Mouse (Mus musculus) liver, embryonic 16.5 days (tissue): ENCODE results near the gene Cpn1. TPM values are rescaled to one million over a fixed set of nuclear protein-coding genes. Genes with fewer than 3 reads are reported as not detected.

Experiments used
- ATAC-seq: fragments of 200-750 bp; cut with Nextera tagmentation; 2 replicates; pipeline ENCODE4 v1.8.0; 2017; ENCODE audit warnings: low read depth, mild to moderate bottlenecking, moderate number of reproducible peaks, moderate library complexity
- H3K27ac ChIP-seq: fragments of 300-500 bp; sonication (generic); 2 replicates; pipeline ENCODE4 v1.5.1; 2014; ENCODE audit warnings: mild to moderate bottlenecking, low read length
- H3K27me3 ChIP-seq: fragments of 300-500 bp; sonication (generic); 2 replicates; pipeline ENCODE4 v1.6.1; 2014; ENCODE audit warnings: low read depth, low read length, mixed read lengths; ENCODE audit not compliant: control insufficient read depth, insufficient read depth
- H3K36me3 ChIP-seq: fragments of 300-500 bp; sonication (generic); 2 replicates; pipeline ENCODE4 v1.6.1; 2014; ENCODE audit warnings: mild to moderate bottlenecking; ENCODE audit not compliant: control insufficient read depth, insufficient read depth
- H3K4me1 ChIP-seq: fragments of 300-500 bp; sonication (generic); 2 replicates; pipeline ENCODE4 v1.6.1; 2014; ENCODE audit warnings: low read depth, low read length, mixed read lengths; ENCODE audit not compliant: control insufficient read depth
- H3K4me2 ChIP-seq: fragments of 300-500 bp; sonication (generic); 2 replicates; pipeline ENCODE4 v1.6.1; 2014; ENCODE audit warnings: low read depth, low read length, mixed read lengths
- H3K4me3 ChIP-seq: fragments of 300-500 bp; sonication (generic); 2 replicates; pipeline ENCODE4 v1.5.1; 2014; ENCODE audit warnings: low read depth, mild to moderate bottlenecking, low read length
- H3K9ac ChIP-seq: fragments of 300-500 bp; sonication (generic); 2 replicates; pipeline ENCODE4 v1.6.1; 2014; ENCODE audit warnings: low read depth, low read length
- H3K9me3 ChIP-seq: fragments of 300-500 bp; sonication (generic); replicated peaks from 2 replicates; pipeline ENCODE4 v1.6.1; 2016; ENCODE audit warnings: low read length; ENCODE audit not compliant: control insufficient read depth
- WGBS: fragments of 180-500 bp; shearing (Covaris S2); extraction: QIAGEN DNeasy Blood & Tissue Kit; methylation state at CpG from one replicate; pipeline ENCODE4 v1.1.7; 2014; ENCODE audit not compliant: insufficient replicate concordance; 5-methylcytosine and 5-hydroxymethylcytosine counted together
- polyA plus RNA-seq: library from polyadenylated mRNA; unstranded; fragments of >200 nt; fragmentation: Nextera tagmentation; extraction: Ambion mirVana; gene quantifications from 2 replicates; pipeline ENCODE4 v1.2.1, GENCODE M21; 2015

Cpn1 gene
- polyA plus RNA-seq = 97.2 and 112 TPM in 2 replicates

DNA sequence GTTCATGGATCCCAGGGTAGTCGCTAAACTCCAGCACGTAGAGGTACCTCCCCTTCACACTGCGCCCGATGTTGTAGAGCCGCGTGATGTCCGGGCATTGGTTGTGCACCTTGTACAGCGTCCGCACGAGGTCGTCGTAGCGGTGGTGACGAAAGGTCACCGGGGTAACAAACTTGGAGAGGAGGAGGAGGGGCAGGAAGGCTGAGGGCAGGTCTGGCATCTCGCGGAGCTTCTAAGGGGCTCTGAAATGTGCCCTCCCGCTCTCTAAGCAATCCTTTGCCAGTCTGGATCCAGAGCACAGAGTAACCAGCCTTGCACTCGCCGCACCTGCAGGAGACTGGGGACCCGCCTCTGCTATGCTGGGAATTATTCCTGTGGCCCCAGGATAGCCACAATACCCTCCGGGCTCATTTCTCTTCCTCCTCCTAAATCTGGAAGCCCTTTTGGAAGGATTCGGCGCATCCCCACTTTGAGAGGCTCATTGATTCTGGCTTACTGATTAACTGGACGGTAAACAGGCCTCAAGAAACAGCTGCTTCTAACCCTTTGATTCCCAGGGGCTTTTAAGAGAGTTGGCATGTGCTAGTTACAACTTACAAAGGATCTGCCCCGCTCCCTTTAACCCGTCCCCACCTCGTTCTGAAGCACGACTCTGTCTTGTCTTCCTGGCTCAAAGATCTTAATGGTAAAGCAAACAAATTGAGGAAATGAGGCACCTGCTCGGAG is at the start of gene Cpn1:
TSS of gene Cpn1 (minus strand) at position 488 of the 726 bp plus-strand sequence.
- Histone ChIP-seq H3K36me3 (no peaks in the 10 kb centered on the region), H3K4me1 (no peaks in the 10 kb centered on the region), H3K9ac (no peak within 1 kb of the TSS), H3K4me3 (peak within 1 kb of the TSS; percentile 48), H3K9me3 (no peaks in the 10 kb centered on the region), H3K27me3 (no peaks in the 10 kb centered on the region; the same call in 1 of the 2 replicates), H3K4me2 (no peak within 1 kb of the TSS), H3K27ac (peak within 1 kb of the TSS; percentile 79)
- 21% methylated on average over 30 of the region's 30 CpGs for WGBS
- peak; percentile 82 for ATAC-seq

GRCm38 (mm10) chr19:44033396-44033795 is 47.0 kb upstream of the Cpn1 start:
- Histone ChIP-seq H3K27me3 (no peaks in the 10 kb centered on the region), H3K4me1 (no peaks in the 10 kb centered on the region), H3K36me3 (peaks cover 5% of the 10 kb centered on the region), H3K9me3 (no peaks in the 10 kb centered on the region), H3K4me3 (no peak overlapping the region), H3K4me2 (no peak overlapping the region), H3K9ac (no peak overlapping the region), H3K27ac (no peak overlapping the region)
- ATAC-seq = no peak
- 73% methylated on average over 5 of the region's 5 CpGs for WGBS

GRCm38 (mm10) chr19:44032046-44032744 is 45.8 kb upstream of the Cpn1 start:
- Histone ChIP-seq H3K36me3 (peaks cover 3% of the 10 kb centered on the region), H3K4me3 (no peak overlapping the region), H3K9me3 (no peaks in the 10 kb centered on the region), H3K9ac (no peak overlapping the region), H3K27me3 (no peaks in the 10 kb centered on the region), H3K4me1 (no peaks in the 10 kb centered on the region), H3K27ac (no peak overlapping the region), H3K4me2 (no peak overlapping the region)
- ATAC-seq = no peak
- WGBS = 70% methylated on average over 11 of the region's 11 CpGs

- no peak for ATAC-seq
- H3K36me3 ChIP-seq = no peaks in the 10 kb centered on the region
- H3K4me1 ChIP-seq = no peaks in the 10 kb centered on the region
- WGBS = 63% methylated on average over 5 of the region's 5 CpGs
- no peak overlapping the region for H3K9ac ChIP-seq
- H3K4me3 ChIP-seq = no peak overlapping the region
- H3K27ac ChIP-seq = no peak overlapping the region
- no peaks in the 10 kb centered on the region for H3K9me3 ChIP-seq
- H3K27me3 ChIP-seq = no peaks in the 10 kb centered on the region
- H3K4me2 ChIP-seq = no peak overlapping the region
Observed at GRCm38 (mm10) chr19:44030024-44030423, 43.7 kb upstream of the Cpn1 start.

- WGBS = 60% methylated on average over 8 of the region's 8 CpGs
- no peaks in the 10 kb centered on the region for H3K27me3 ChIP-seq
- no peaks in the 10 kb centered on the region for H3K4me1 ChIP-seq
- no peaks in the 10 kb centered on the region for H3K36me3 ChIP-seq
- no peaks in the 10 kb centered on the region for H3K9me3 ChIP-seq
- H3K9ac ChIP-seq = no peak within 1 kb of the TSS
- no peak within 1 kb of the TSS for H3K4me3 ChIP-seq
- 0 out of 2 replicates have a peak within 1 kb of the TSS, but pooled peaks have one; percentile 24 for H3K27ac ChIP-seq
- 0 out of 2 replicates have a peak within 1 kb of the TSS, but pooled peaks have one; percentile 17 for H3K4me2 ChIP-seq
- no peak for ATAC-seq
Observed at GRCm38 (mm10) chr19:44028972-44029371, 42.6 kb upstream of the Cpn1 start, which contains the start of gene Cyp2c23. Gene Cyp2c23 (minus strand): TSS chr19:44029208.

- ATAC-seq = no peak
- Histone ChIP-seq H3K27ac (no peak overlapping the region), H3K4me1 (no peaks in the 10 kb centered on the region), H3K27me3 (no peaks in the 10 kb centered on the region), H3K36me3 (no peaks in the 10 kb centered on the region), H3K4me2 (no peak overlapping the region), H3K9me3 (no peaks in the 10 kb centered on the region), H3K9ac (no peak overlapping the region), H3K4me3 (no peak overlapping the region)
- 57% methylated on average over 8 of the region's 8 CpGs for WGBS
Observed at GRCm38 (mm10) chr19:44026956-44027530, 40.7 kb upstream of the Cpn1 start.

DNA sequence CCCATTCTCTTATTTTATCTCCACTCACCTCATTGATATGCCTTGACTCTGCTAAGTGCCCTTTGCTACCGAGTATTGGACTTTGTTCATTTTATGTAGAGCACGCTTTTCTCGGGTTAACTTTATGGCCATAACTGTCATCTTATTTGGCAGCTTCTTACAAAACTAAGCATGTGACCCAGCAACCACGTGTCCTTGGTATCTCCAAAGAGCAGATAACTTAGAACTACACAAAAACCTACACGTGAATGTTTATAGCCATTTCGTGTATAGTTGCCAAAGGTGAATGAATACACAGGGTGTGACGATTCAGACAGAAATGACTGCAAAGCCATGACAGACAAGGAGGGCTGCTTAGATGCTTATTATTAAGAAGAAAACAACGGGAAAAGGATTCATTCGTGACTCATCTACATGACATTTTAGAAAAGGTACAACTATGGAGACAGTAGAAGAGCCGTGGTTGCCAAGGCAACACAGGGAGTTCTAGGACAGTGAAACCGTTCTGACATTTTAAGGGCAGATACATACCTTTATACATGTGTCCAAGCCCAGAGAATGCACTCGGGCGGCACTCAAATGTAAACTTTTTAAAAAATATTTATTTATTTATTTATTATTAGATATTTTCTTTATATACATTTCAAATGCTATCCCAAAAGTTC is 38.7 kb upstream of the Cpn1 start:
- Histone ChIP-seq H3K27ac (no peak overlapping the region), H3K9ac (no peak overlapping the region), H3K4me3 (no peak overlapping the region), H3K36me3 (no peaks in the 10 kb centered on the region), H3K4me2 (no peak overlapping the region), H3K9me3 (no peaks in the 10 kb centered on the region), H3K4me1 (no peaks in the 10 kb centered on the region), H3K27me3 (no peaks in the 10 kb centered on the region)
- 63% methylated on average over 13 of the region's 13 CpGs for WGBS
- no peak for ATAC-seq

DNA sequence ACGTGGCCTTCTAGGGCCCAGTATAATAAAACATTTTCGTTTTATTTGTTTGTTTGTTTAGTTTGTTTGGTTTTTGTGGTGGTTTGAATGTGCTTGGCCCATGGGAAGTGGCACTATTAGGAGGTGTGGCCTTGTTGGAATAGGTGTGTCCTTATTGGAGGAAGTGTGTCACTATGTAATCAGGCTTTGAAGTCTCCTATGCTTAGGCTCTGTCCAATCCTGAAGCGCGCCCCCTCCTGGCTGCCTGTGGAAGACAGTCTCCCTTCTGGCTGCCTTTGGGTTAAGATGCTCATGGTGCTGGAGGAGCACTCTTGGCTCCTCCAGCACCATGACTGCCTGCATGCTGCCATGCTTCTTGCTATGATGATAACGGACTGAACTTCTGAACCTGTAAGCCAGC is 36.7 kb upstream of the Cpn1 start:
- ATAC-seq = no peak
- Histone ChIP-seq H3K27me3 (no peaks in the 10 kb centered on the region), H3K4me2 (no peak overlapping the region), H3K9me3 (no peaks in the 10 kb centered on the region), H3K4me1 (no peaks in the 10 kb centered on the region), H3K9ac (no peak overlapping the region), H3K36me3 (no peaks in the 10 kb centered on the region), H3K27ac (no peak overlapping the region), H3K4me3 (no peak overlapping the region)
- WGBS = 55% methylated on average over 5 of the region's 5 CpGs
